Mouse (Mus musculus) left cerebral cortex, postnatal 10 days (tissue): ENCODE measurements around the gene Cbarp. TPM values are rescaled to one million over a fixed set of nuclear protein-coding genes. Genes with fewer than 3 reads are reported as not detected.

Experiments
- DNase-seq, 2 experiments: peaks; one replicate each; pipeline ENCODE4 v3.0.0; 2021 to 2022; ENCODE audit warnings: low spot score in 2 of 2, mixed read lengths in 1 of 2; ENCODE audit errors: extremely low spot score in 1 of 2
- intact Hi-C: fragments of 180-260 bp; cut with DNase I; formaldehyde crosslinking; loops from one replicate; pipeline ENCODE4 v1.15.1; 2025
- total RNA-seq, 2 experiments: library from RNA; stranded (reverse); gene quantifications; 2 replicates each; pipeline ENCODE4 v1.2.3; 2021

Gene Cbarp
- 100 to 1,000 TPM; 394 to 415 TPM for total RNA-seq

DNA sequence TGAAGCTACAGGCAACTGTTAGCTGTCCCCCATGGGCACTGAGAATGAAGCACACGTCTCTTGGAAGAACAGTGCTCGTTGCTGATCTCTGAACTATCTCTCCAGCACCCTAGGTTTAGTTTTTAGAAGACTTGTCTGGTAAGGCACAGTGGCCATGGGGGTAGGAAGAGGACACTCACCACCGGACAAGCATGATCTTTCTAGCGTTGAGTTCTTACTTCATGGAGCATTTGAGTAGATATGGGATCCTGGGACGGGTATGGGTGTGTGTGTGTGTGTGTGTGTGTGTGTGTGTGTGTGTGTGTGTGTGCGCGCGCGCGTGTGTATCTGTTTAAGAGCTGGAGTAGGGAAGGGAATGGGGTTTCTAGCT lies at the start of gene Cbarp:
Gene Cbarp, minus strand, starts transcription at position 170 of the 370 bp plus-strand sequence.
- DNase-seq = peak in 1 of 2 experiments; percentile 22
- intact Hi-C loops = no loop called here

DNA sequence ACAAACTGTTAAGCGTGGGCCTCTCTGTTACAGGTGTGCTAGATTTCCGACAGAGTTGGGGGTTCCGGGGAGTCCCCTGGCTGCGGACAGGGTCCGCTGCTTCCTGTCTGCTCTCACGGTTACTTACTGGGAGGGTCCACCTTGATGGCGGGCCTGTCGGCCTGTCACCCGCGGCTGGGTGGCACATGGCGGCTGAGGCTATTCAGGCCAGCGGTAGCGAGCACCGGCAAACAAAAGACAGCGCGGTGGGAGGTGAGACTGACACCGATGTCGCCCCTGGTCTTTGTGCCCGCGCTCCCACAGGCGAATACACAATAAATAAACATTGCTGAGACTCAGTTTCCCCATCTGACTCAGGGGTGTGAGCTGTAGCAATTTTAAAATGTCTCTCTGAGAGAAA lies 49.4 kb upstream of the Cbarp start:
- DNase-seq = no peak
- intact Hi-C loops = no loop called here

DNA sequence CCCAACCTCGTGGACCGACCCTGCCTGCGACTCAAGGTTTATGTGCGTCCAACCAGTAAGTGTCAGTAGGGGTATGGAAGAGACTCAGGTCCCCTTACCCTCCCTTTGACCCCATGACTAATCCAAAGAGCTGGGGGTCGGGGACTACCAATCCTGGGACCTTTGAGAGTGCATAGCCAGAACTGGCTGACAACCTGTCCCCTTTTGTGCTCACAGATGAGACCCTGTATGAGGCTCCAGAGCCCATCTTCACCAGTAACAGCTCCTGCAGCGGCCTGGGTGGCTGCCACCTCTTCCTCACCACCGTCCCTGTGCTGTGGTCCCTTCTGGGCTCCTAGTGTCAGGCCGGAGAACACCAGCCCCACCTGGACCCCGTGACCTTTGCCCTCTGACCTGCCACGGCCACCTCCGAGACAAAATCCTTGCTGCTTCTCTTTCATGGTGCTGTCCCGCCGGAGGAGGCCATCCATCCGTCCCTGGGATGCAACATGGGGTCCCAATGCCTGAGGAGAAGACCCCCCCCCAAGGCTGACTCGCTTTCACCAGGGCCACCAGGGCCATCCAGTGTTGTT lies 47.9 kb upstream of the Cbarp start:
- intact Hi-C loops = no loop called here
- no peak for DNase-seq

DNA sequence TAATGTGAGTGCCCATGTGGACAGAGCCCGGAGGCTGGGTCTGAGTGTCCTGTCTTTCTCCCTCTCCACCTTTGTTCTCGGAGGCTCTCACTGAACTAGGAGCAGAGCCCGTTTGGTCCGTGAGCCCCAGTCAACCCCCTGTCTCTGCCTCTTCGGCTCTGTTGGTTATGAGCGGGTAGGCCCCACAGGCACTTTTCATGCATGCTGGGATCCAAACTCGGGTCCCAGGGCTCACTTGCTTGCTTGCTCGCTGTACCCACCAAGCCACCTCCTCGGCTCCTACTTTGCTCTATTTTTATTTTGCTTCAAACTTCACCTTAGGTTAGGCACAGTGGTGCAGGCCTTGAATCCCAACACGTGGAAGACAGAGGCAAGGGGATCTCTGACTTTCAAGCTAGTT lies 47.1 kb upstream of the Cbarp start:
- intact Hi-C loops = no loop called here

DNA sequence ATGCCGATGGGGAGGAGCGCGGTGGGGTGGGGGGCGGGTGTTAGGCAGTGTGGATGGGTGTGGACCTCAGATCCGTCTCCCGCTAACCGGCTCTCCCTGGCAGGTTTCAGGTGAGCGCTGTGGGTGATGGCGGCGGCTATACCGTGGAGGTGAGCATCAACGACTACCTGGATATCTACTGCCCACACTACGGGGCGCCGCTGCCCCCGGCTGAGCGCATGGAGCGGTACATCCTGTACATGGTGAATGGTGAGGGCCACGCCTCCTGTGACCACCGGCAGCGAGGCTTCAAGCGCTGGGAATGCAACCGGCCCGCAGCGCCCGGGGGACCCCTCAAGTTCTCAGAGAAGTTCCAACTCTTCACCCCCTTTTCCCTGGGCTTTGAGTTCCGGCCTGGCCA lies 46.0 kb upstream of the Cbarp start:
- intact Hi-C loops = no loop called here
- no peak for DNase-seq

More for the DNA sequence above, 47.1 kb upstream of the Cbarp start:
- DNase-seq = no peak

DNA sequence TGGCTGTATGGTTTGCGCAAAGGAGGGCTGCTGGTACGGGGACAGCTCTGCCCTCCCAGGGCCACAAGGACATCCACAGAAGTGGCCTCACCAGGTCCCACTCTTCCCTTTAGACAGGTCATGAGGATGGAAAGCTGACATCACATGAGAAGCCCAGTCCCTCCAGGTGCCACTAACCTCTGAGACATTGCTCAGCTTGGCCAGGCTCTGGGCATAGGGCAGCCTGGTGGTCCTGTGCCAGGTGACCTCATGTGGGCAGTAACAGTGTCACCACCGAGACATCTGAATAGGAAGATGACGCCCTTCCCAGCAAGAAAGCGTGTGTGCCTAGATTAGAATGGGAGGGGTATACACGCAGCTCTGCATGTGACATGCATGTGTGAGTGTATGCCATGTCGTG lies 41.9 kb upstream of the Cbarp start:
- intact Hi-C loops = no loop called here
- no peak for DNase-seq

DNA sequence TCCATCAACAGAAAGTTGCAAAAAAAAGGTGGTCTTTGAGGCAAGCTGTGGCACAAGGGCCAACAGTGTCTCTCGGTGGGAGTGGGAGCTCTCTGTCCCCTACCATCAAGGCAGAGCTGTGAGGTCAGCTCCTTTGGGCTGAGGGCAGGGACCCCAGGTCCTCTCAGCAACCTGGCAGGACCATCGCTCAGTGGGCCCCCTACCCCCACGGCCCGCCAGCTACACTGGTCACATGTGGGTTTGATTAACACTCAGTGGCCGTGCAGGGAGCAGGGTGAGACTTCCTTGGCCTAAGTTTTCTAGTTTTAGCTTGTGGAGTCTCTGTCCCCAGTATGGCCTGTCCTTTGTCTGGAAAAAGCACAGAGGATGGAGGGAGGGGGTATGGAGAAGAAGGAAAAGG lies 40.2 kb upstream of the Cbarp start:
- intact Hi-C loops = no loop called here
- DNase-seq = no peak

DNA sequence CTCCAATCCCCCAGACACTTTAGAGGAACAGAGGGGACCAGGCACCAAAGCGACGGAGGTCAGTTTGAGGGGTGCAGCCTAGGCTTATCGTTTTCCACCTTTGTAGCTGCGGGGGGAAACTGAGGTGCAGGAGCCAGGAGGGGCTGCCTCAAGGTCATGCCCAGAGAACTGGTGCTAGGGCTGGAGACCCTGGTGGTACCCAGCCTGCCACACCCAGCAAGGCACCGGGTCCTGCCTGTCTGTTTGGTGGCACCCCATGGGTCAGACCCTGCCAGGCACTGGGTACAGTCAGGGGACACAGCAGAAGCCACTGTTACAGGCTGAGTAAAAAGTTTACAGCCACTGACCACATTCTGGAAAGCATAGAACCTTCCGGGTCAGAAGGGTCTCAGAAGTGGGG lies 39.7 kb upstream of the Cbarp start:
- DNase-seq = no peak
- intact Hi-C loops = no loop called here

DNA sequence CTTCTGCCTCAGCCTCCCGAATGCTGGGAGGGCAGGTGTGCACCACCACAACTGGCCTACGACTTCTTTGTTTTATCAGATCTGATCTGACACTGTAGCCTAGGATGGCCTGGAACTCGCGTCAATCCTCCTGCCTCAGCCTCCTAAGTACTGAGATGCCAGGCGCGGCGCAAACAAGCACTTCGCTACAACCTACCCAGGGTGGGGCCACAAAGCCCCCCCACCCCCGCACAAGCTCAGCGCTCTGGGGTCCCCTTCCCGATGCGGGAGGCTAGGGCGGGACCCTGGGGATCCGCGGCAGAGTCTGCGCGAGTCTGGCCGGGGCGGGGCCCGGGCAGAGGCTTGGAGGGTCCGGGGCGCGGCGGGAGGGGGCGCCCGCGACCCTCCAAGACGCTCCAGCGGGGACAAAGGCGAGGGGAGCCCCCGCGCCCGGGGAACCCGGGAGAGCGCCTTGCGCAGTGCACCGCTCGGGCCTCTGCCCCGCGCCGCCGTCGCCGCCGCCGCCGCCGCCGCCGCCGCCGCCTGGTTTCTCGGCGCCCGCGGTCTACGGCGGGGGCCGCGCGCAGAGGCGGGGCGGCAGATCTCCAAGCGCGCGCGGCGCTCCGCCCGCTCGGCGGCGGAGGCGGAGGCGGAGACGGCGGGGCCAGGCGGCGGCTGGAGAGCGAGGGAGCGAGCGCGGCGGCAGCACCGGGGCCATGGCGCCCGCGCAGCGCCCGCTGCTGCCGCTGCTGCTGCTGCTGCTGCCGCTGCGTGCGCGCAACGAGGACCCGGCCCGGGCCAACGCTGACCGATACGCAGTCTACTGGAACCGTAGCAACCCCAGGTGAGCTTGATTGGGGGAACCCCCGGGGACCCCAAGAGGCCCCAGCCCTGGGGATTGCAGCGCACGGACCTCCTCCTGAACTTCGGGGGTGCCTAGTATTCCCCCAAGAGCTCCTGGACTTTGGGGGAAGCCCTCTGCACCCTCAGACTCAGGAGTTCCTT lies 38.7 kb upstream of the Cbarp start, which contains the start of gene Efna2:
Gene Efna2, plus strand, starts transcription at position 415 of the 984 bp plus-strand sequence.
- DNase-seq = peak in 1 of 2 experiments; percentile 65
- intact Hi-C loops = loop anchor here (1.0 kb wide), 1 partner anchor 66 kb away; no protein-coding TSS in a partner anchor

DNA sequence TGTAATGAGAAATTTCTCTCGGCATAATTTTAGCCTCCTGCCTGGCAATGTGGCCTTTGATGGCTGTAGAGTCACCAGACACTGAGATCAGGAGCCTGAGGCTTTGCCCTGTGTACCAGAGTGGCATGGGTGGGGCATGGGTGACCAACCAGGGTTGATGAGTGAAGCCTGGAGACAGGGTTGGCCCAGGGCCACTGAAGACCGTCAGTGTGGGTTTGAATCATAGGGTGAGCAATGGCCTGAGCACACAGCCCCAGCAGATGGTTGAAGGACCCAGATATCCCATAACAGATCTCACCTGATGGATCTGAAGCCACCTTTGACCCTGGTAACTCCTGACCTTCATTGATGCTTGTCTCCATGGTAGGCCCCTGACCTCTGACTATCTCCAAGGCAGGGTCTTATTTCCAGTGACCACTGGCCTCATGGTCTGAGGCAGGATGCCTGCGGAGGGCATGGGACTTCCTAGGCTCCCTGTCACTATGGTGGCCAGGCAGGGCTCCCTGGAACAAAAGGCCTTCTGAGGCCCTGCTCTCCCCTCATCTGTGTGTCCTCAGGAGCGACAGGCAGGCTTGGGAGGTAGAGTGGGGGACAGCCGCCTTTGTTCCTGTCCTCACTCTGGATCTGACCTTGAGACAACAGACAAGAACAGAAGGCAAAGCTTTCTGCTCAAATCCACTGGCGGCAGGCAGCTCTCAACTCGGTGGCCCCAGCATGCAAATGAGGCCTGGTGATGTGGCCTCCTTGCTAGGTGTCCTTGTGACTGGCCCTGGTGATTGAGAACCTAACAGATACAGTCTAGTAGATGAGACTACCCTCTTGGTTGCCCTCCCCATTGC lies 37.0 kb upstream of the Cbarp start:
- intact Hi-C loops = no loop called here

DNA sequence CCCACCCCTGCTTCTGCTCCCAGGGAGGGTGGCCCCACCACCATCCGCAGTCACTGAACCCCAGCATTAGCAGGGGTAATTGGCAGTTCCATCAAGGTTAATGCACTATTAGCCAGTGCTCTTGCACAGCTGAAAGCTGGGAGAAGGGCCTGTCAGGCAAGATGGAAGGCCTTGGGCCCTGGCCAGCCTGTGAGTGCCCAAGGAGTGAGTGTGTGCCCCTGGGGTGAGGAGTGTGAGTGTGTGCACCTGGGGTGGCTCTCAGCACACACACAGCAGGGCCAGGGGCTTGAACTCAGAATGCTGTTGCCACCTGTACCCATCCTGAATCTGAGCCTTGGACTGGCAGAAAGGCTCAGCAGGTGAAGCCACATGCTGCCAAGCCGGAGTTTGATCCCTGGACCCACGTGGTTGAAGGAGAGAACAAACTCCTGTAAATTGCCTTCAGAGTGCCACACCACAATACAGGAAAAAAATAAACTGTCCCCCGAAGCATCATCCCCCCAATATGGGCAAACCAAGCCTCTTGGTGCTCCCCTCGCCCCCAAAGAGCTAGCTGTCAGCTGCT lies 35.7 kb upstream of the Cbarp start:
- intact Hi-C loops = no loop called here

More for the DNA sequence above, 37.0 kb upstream of the Cbarp start:
- peak in 1 of 2 experiments; percentile 33 for DNase-seq

DNA sequence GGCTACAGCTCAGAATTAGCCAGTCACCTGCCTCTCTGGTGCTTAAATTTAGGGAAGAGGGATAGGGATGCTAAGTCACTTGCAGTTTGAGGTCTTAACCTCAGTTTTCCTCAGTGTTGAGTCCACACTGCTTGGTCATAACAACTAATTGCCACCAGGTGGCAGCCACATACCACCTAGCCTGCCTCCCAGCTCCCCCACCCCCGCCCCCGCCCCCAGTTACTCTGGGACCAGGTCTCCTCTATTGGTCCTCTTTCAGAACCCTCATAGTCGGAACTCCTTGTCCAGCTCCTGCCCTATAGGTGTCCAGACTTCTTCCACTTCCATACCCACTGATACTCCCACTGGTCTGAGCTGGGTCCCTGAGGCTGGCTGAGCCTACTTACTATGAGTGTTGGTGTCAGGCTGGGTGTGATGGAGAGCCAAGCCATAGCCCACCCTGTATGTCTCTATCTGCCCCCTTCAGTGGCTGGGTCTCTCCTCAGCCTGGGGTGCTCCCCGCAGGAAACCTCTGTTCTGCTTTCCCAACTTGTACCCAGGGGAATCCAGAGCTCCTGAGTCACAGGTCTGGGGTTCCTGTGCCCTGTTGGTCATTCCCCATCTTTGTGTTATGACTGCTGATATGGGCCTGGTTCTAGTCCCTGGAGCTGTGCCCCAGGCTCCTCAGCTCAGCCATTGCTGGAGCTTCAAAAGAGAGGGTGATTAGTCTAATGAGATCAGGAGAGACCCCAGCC lies 35.1 kb upstream of the Cbarp start:
- intact Hi-C loops = loop anchor here (2.0 kb wide), 1 partner anchor 73 kb away; the partner anchor contains the start of gene Ndufs7
- DNase-seq = peak in 1 of 2 experiments; percentile 34

More for the DNA sequence above, 35.7 kb upstream of the Cbarp start:
- no peak for DNase-seq

DNA sequence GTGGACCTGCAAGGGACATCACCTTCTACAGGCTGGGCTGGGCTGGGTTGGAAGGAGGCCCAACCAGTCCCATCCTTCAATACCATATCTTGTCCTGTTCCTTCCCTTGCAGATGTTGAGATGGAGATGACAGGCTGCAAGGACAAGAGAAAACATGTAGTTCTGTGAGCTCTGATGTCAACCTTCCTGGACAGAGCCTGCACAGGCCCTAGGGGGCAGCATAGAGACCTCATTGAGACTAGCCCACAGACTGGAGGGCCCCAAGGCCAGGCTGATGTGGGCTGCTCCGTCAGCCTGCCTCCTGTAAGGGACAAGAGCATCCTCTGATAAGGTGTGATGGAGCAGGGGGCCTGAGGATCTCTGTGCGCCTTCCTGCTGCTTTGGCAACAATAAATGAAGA lies 34.1 kb upstream of the Cbarp start:
- intact Hi-C loops = loop anchor here (2.0 kb wide), 1 partner anchor 74 kb away; the partner anchor contains the start of gene Ndufs7
- peak in 1 of 2 experiments; percentile 53 for DNase-seq

DNA sequence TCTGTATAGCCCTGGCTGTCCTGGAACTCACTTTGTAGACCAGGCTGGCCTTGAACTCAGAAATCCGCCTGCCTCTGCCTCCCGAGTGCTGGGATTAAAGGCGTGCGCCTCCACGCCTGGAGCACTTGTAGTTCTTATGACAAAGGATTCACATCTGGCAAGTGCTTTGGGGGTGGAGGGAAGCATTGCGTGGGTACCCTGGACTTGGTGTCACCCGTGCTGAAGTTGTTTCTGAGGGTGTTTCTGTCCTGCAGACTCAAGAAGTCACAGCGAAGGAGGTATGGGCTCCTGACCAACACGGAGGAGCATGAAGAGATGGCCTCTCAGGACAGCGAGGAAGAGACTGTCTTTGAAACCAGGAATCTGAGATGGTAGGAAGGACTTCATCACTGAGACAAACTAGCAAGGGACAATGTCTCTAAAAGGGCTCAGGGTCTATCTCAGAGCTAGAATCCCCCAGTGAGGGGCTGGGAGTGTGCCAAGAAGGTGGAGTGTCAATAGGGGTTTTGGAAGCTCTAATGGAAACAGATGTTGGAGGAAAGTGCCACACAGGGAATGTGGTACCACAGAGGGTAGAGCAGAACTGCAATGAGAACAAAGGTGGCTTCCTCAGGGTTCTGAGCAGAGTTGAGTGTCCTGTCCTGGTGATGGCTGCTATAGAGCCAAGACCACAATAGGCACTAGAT lies 33.5 kb upstream of the Cbarp start:
- peak in 1 of 2 experiments; percentile 39 for DNase-seq
- intact Hi-C loops = loop anchor here (2.0 kb wide), 1 partner anchor 75 kb away; the partner anchor contains the start of gene Ndufs7

DNA sequence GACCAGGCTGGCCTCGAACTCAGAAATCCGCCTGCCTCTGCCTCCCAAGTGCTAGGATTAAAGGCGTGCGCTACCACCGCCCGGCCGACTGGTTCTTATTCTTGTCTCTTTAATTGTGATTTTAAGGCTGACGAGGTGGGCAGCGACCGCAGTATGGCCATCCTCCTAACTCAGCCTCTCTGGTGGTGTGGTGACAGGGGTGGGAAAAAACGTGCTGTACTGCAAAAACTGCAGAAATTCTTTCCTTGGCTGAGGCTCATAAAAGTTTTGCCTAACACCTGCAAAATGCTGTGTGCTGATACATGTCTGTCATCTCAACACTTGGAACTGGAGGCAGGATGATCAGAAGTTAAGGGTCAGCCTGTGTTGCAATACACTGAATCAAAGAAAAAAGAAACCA lies 32.7 kb upstream of the Cbarp start:
- intact Hi-C loops = no loop called here
- no peak for DNase-seq

DNA sequence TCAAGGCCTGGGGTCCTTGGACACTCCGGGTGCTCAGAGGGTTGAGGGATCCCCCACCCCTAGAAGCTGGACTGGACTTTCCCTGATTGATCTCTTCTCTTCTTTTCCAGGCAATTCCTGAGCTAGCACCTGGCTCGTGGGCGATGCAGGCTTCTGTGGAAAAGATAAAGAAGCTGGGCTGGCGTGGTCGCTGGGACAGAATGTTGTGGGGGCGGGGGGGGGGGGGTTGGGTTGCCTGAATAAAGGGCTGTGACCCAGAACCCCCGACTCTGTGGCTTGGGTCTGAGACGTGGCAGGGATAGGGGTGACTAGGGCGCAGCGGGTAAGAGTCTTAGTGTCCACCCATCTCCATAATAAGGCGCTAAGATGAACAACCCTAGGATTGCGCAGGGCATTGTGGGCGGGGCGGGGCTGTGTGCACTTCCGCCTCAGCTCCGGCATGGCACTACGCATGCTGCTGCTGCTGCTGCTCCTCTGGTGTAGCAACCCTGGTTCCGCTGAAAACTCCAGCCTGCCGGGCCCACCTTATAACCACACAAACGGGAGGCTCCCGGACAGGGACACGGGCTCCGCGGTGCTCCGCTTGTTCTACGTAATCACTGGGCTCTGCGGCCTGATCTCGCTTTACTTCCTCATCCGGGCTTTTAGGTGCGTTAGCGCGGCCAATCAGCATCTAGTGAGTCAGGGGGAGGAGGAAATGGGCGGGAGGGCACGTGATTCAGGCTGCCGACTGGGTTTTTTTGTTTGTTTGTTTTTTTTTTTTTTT lies 32.1 kb upstream of the Cbarp start, which contains the start of gene 1600002K03Rik:
Gene 1600002K03Rik, plus strand, starts transcription at position 418 of the 766 bp plus-strand sequence.
- intact Hi-C loops = no loop called here
- DNase-seq = peak; percentile 88 to 92
